Mouse (Mus musculus) lung, adult 10 weeks (tissue): ENCODE measurements around the gene Dnajc1. TPM values are rescaled to one million over a fixed set of nuclear protein-coding genes. Genes with fewer than 3 reads are reported as not detected.

Experiments
- polyA plus RNA-seq: library from polyadenylated mRNA; stranded (reverse); fragments of 350-450 nt; fragmentation: Illumina TruSeq; extraction: RNeasy Lipid Tissue Mini Kit (QIAGEN cat#74804); gene quantifications from one replicate; pipeline ENCODE4 v1.2.3, GENCODE M21; 2014; ENCODE audit warnings: low read depth, low replicate concordance; ENCODE audit not compliant: insufficient read depth

The Dnajc1 gene
- polyA plus RNA-seq = 15.8 TPM

GRCm38 (mm10) chr2:18392331-18393021 lies at the start of gene Dnajc1:
Dnajc1 (minus strand) TSS chr2:18392830.

